Mouse (Mus musculus): ENCODE data around the gene Rps4x. TPM values are rescaled to one million over a fixed set of nuclear protein-coding genes. Genes with fewer than 3 reads are reported as not detected.

Gene Rps4x
- 828 TPM for polyA plus RNA-seq (2014; fragmentation: Illumina TruSeq; extraction: RNeasy Lipid Tissue Mini Kit (QIAGEN cat#74804); ENCODE audit: low read depth, low replicate concordance)

GRCm38 (mm10) chrX:102188712-102189497, at the start of gene Rps4x:
Rps4x (minus strand) TSS chrX:102189394.

GRCm38 (mm10) chrX:102156618-102157422, 32.4 kb downstream of the Rps4x start, which contains the start of gene Ercc6l:
Ercc6l (minus strand) TSS chrX:102157091.

Other genes starting within 250 kb of the Rps4x start
- gene Rtl5, start 118.1 kb downstream of the Rps4x start, polyA plus RNA-seq (2014; fragmentation: Illumina TruSeq; extraction: RNeasy Lipid Tissue Mini Kit (QIAGEN cat#74804); ENCODE audit: low read depth, low replicate concordance), result 4.0 TPM
- 57.3 TPM for gene Pin4, start 69.9 kb downstream of the Rps4x start, polyA plus RNA-seq (2014; fragmentation: Illumina TruSeq; extraction: RNeasy Lipid Tissue Mini Kit (QIAGEN cat#74804); ENCODE audit: low read depth, low replicate concordance)
- gene Ercc6l, start 32.3 kb downstream of the Rps4x start, polyA plus RNA-seq (2014; fragmentation: Illumina TruSeq; extraction: RNeasy Lipid Tissue Mini Kit (QIAGEN cat#74804); ENCODE audit: low read depth, low replicate concordance), result 0.16 TPM
- gene Cited1, start 62.8 kb upstream of the Rps4x start, polyA plus RNA-seq (2014; fragmentation: Illumina TruSeq; extraction: RNeasy Lipid Tissue Mini Kit (QIAGEN cat#74804); ENCODE audit: low read depth, low replicate concordance), result 2.9 TPM